Mouse (Mus musculus) left cerebral cortex, postnatal 4 days (tissue): Measurements from ENCODE around the gene Tomm22. TPM values are rescaled to one million over a fixed set of nuclear protein-coding genes. Genes with fewer than 3 reads are reported as not detected.
A peak's percentile ranks its signal among the peaks of the same experiment; 100 is the strongest.
"Not testable (repeated sequence)": the region's sequence is repeated elsewhere in the genome, so short reads cannot be mapped to it uniquely, and the experiment has no call there.

Experiments used
- DNase-seq: peaks from one replicate; pipeline ENCODE4 v3.0.0-alpha.2; 2022
- intact Hi-C: fragments of 180-260 bp; cut with DNase I; formaldehyde crosslinking; loops from one replicate; pipeline ENCODE4 v1.15.1; 2025
- total RNA-seq, 2 experiments: library from RNA; stranded (reverse); gene quantifications; 2 replicates each; pipeline ENCODE4 v1.2.3; 2021

The Tomm22 gene
- 100 to 1,000 TPM; 109 to 110 TPM for total RNA-seq

DNA sequence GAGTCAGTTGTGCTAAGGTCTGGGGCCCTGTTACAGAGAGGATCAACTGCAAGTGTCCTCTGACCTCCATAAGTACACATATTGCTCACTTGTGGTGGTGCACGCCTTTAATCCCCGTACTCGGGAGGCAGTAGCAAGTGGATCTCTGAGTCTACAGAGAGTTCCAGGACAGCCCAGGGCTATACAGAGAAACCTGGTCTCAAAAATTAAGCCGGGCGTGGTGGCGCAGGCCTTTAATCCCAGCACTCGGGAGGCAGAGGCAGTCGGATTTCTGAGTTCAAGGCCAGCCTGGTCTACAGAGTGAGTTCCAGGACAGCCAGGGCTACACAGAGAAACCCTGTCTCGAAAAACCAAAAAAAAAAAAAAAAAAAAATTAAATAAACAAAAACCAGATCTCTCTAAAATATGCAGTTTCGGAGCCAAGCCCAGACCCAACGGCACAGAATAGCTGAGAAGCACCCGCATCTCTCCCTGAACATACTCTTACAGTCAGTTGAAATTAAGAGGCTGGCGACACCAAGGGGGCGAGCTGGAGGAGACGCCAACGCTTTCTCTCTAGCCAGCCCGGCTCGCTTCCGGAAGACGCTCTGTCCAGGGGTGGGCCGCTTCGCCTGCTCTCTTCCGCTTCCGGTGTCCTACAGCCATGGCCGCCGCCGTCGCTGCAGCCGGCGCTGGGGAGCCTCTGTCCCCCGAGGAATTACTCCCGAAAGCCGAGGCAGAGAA lies at the start of gene Tomm22:
TSS of gene Tomm22 (plus strand) at position 613 of the 723 bp plus-strand sequence.
- peak; percentile 90 for DNase-seq

DNA sequence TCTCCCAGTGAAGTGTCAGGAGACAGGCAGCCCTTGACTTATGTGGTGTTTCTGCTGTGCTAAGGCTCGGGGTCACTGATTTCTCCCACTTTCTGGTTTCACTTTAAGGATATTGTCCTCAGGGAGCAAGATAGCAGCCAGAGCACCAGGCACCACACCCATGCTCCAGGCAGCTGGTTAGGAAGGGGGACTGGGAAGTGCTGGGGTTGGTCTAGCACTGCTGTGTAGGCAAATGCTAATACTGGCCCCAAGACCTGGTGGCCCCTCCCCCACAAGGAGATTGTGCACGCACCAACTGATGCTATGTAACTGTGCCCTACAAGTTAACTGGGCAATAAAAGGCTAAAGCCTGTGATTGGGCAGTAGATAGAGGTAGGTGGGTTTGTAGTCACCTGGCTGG lies 40.2 kb upstream of the Tomm22 start:
- DNase-seq, result no peak
- intact Hi-C loops, result no loop called here

More for the DNA sequence above, at the start of gene Tomm22:
- intact Hi-C loops, result no loop called here

- intact Hi-C loops, result no loop called here
- DNase-seq, result no peak
Observed at GRCm38 (mm10) chr15:79641135-79641817, 29.4 kb upstream of the Tomm22 start.

GRCm38 (mm10) chr15:79645483-79645882 lies 25.2 kb upstream of the Tomm22 start:
- no peak for DNase-seq
- intact Hi-C loops, result loop anchor here (5.0 kb wide), 1 partner anchor 413 kb away; no protein-coding TSS in a partner anchor

GRCm38 (mm10) chr15:79648130-79648529 lies 22.5 kb upstream of the Tomm22 start:
- DNase-seq, result no peak
- intact Hi-C loops, result loop anchor here (5.0 kb wide), 1 partner anchor 416 kb away; no protein-coding TSS in a partner anchor

DNA sequence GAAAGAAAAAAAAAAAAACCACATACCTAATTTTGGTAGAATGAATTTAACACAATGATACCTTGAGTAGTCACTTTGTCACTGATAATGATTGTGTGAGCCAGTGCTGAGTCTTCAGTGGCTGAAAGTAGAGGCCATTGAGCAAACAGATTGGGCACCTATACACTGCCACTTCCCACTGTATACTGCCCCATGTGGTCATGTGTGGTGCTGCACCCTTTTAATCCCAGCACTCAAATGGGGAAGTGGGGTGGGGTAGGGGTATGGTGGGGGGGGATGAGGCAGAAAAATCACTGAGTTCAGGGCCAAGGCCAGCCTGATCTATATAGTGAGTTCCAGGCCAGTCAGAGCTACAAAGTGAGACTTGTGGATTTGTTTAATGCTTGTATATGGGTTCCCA lies 20.1 kb upstream of the Tomm22 start:
- intact Hi-C loops, result no loop called here
- DNase-seq, result peak; percentile 56

DNA sequence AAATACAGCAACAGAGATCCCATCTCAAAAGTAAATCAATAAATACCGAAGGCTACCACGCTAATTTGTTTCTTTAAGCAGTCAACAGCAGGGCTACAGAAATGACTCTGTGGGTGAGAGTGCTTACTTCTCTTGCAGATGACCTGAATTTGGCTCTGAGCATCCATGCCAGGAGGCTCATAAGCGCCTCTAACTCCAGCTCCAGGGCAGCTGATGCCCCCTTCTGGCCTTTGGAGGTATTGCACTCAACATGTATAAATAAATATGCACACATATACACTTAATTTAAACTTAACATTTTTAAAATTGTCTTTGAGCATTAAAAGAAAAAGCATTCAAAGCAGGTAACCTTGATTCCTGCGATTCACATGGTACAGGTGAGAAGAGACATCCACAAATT lies 19.2 kb upstream of the Tomm22 start:
- intact Hi-C loops, result no loop called here
- no peak for DNase-seq

DNA sequence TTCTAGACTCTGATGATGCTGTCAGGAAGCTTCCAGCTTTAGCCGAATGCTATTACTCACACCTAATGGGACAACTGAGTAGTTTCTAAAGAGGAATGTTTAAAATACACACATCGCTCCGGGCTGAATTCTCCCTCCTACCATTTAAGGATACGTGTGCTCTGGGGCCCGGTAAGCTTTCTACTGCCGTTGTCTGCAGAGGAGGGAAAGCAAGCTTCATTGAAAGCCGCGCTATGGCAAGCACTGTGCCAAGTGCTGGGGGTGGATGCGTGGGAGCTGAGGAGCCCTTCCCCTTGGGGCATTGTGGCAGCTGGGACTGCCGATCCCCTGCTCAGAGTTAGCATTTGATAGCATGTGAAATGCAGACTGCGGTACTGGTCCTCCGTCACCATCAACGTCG lies 14.2 kb upstream of the Tomm22 start:
- intact Hi-C loops, result no loop called here
- DNase-seq, result no peak

- intact Hi-C loops, result no loop called here
- DNase-seq, result peak; percentile 87
Observed at GRCm38 (mm10) chr15:79657837-79658530, 12.7 kb upstream of the Tomm22 start.

DNA sequence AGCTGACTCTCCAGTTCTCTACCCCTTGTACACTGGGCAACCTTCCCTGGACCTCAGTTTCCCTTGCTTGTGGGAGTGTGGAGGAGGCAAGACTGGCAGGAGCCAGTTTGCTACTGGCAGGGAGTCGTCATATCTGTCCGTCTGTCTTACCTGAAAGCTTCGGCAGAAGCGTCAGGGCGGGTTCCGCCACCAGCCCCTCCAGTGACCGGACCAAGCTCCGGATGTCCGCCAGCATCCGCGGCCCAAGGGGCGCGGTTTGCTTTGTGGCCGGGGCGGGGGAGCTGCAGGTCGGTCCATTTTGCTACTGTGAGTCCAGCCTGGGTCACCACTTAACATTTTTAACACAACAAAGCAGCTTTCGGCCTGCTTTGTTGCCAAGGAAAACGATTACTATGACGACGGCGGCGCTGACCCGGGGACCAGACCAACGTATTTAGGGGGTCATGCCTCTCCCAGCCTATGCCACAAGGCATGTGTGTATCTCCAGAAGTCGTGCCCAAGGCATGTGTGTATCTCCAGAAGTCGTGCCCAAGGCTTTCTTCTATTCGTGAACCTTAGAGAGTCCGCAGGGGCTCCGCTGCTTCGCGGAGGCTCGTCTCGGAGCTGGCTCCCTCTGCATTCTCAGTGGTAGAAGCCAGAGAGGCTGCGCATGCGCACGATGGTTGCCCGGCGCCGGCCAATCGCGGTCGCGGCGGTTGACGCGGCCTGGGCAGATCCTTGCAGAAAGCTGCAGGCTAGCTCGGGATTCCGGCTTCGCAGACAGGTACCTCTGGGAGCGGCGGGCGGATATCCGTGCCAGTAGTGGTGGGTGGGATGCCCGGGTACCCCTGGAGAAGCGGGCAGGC lies 11.9 kb upstream of the Tomm22 start, which contains the start of the genes Fam227a and Cby1:
TSS of gene Fam227a (minus strand) at position 426 of the 845 bp plus-strand sequence.
TSS of gene Cby1 (plus strand) at position 669 of the 845 bp plus-strand sequence.
- DNase-seq, result peak; percentile 97
- intact Hi-C loops, result no loop called here

GRCm38 (mm10) chr15:79661852-79662251 lies 8.8 kb upstream of the Tomm22 start:
- intact Hi-C loops, result no loop called here
- peak; percentile 38 for DNase-seq

- no peak for DNase-seq
Observed at GRCm38 (mm10) chr15:79664666-79665065, 6.0 kb upstream of the Tomm22 start.

DNA sequence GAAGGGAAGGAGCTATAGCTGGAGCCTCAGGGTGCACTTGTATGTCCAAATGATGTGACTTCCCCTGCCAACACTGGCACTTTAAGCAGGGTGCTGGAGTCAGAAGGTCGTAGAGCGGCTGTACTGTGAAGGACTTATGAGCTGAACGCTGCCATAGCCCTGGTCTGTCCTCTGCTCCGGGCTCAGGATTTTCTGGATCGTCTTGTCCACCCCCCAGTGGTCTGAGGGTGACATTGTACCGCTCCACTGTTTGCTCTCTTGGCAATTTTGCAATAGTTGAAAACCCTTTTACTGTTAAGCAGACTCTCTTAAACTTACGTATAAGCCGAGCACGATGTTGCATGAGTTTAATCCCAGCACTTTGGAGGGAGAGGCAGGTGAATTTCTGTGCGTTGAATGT lies 1.5 kb upstream of the Tomm22 start:
- intact Hi-C loops, result no loop called here
- DNase-seq, result no peak

More at GRCm38 (mm10) chr15:79664666-79665065, 6.0 kb upstream of the Tomm22 start:
- intact Hi-C loops, result no loop called here

- no peak for DNase-seq
- intact Hi-C loops, result no loop called here
Observed at GRCm38 (mm10) chr15:79670972-79671299, 275 bp downstream of the Tomm22 start.

- intact Hi-C loops, result not testable (repeated sequence)
- peak; percentile 24 for DNase-seq
Observed at GRCm38 (mm10) chr15:79671828-79672348, 1.2 kb downstream of the Tomm22 start.

- intact Hi-C loops, result no loop called here
- DNase-seq, result no peak
Observed at GRCm38 (mm10) chr15:79677936-79678335, 7.3 kb downstream of the Tomm22 start.

DNA sequence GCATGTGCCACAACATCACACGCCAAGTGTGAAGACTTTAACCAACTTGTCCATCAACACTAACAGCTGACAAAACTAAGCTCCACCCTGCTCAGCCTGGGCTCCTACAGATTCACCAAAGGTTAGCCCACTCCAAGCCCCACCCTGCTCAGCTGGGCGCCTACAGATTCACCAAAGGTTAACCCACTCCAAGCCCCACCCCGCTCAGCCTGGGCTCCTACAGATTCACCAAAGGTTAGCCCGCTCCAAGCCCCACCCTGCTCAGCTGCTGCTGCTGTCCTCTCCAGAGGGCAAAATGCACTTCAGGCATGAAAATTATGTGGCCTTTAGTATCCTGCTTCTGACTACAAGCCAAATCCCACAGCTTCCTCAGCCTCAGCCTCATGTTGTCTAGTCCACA lies 11.3 kb downstream of the Tomm22 start:
- no peak for DNase-seq
- intact Hi-C loops, result no loop called here

DNA sequence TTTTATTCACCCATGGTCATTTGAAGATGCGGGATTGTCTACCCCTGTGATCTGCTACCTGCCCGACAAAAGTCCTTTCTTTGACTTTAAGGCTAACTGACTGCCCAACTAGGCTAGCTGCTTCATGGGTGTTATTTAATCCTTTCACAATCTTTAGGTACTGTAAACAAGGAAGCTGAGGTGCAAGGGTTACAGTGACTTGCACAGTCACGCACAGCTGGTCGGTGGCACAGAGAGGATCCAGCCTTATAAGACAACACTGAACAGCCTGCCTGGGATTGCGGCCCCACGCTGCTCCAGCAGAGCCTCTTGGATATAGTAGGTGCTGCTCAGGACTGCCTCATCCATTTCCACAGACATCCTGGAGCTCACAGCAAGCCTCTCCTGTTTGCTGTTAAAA lies 12.5 kb downstream of the Tomm22 start:
- DNase-seq, result no peak
- intact Hi-C loops, result no loop called here

DNA sequence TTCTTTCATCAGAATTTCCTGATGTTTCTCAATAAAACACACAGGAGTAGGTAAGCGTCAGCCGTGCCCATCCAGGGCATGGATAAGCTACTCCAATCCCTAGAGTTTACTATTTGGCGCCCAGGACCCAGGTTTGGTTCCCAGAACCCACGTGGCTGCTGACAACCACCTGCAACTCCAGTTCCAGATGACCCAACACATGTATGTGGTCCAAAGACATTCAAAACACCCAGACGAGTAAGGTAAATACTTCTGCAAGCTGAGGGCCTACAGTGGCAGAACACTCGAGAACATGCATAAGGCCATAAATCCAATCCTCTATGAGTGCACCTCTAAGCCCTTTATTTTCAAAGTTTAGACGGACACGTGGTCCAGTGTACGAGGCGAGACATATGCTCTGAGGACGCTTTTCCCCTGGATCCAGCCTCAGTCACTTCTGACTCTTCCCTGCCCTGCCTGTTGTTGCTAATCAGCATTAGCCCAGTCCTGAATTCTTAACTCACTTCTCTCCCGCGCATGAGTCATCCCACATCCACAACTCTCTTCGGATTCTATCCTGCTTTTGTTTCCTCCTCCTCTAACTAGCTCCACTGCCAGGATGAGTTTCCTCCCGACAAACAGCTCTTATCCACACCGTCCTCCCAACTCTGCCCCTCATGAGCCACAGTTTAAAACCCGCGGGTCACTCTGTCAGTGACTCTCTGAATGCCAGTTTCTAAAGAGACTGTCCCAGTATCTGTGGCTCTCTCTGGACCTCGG lies 13.2 kb downstream of the Tomm22 start:
- no peak for DNase-seq
- intact Hi-C loops, result no loop called here

DNA sequence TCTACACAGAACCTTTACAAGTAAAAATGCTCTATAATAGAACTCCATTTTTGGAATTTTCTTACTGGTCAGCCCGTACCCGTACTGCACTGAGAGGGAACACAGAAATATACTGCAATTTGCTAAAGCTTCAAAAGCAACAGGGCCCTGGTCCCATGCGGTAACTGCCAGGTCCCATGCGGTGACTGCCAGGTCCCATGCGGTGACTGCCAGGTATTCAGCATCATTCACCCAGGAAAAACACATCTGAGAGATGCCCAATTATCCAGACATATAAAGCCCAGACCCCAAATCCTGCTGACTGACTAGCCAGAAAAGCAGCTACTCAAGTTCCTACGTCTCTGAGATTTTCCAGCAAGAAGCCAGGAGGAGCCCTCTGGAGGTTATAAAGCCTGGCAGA lies 14.0 kb downstream of the Tomm22 start:
- intact Hi-C loops, result no loop called here
- DNase-seq, result no peak
